28 mouse cellular contexts compared by ENCODE assay signal in genomic region chr3:98936446-98936845, GRCm38 (mm10). TPM values are rescaled to one million over a fixed set of nuclear protein-coding genes. Genes with fewer than 3 reads are reported as not detected.
"Had no signal": no experiment of that assay in that cellular context is flagged by ENCODE, and none has a peak within 500 bp of the region (broad histone marks: within the 10 kb centered on the region; RNA-seq: fewer than 3 reads in every experiment).

No protein-coding gene starts in this region.

- H3K27me3 ChIP-seq: hindbrain, embryonic 12.5 days; intestine, embryonic 15.5 days; liver, embryonic 15.5 days had no signal

- H3K4me1 ChIP-seq: intestine, embryonic 15.5 days; liver, embryonic 15.5 days had no signal

- H3K9ac ChIP-seq: heart, embryonic 12.5 days; hindbrain, embryonic 12.5 days; hindbrain, embryonic 14.5 days; intestine, embryonic 15.5 days; limb, embryonic 12.5 days; liver, embryonic 13.5 days; liver, embryonic 15.5 days; liver, postnatal 0 days had no signal

- H3K36me3 ChIP-seq: heart, embryonic 10.5 days; heart, embryonic 12.5 days; hindbrain, embryonic 10.5 days; hindbrain, embryonic 12.5 days; intestine, embryonic 15.5 days; limb, embryonic 10.5 days; limb, embryonic 12.5 days; liver, embryonic 13.5 days; liver, embryonic 15.5 days had no signal

- DNase-seq: gastrocnemius, adult 2 months; gastrocnemius, postnatal 10 days; gastrocnemius, postnatal 25 days; heart, adult 18-20 months; heart, postnatal 10 days; heart, postnatal 4 days; liver; liver, embryonic 13.5 days; liver, postnatal 0 days had no signal

- H3K4me3 ChIP-seq: gastrocnemius, adult 2 months; heart, embryonic 10.5 days; heart, embryonic 12.5 days; hindbrain, embryonic 10.5 days; hindbrain, embryonic 12.5 days; intestine, embryonic 15.5 days; layer of hippocampus, adult 2 months; left cerebral cortex, adult 2 months; limb, embryonic 10.5 days; limb, embryonic 12.5 days; liver, embryonic 13.5 days; liver, embryonic 15.5 days had no signal

- ATAC-seq: forebrain, embryonic 16.5 days; inflammation-experienced regulatory T-cells, adult 6 months; intestine, embryonic 15.5 days; intestine, postnatal 0 days; liver, postnatal 0 days had no signal

- H3K4me2 ChIP-seq: heart, embryonic 12.5 days; hindbrain, embryonic 12.5 days; hindbrain, embryonic 14.5 days; intestine, embryonic 15.5 days; limb, embryonic 12.5 days; liver, embryonic 11.5 days; liver, embryonic 13.5 days; liver, embryonic 15.5 days had no signal

- H3K9me3 ChIP-seq: heart, embryonic 10.5 days; heart, embryonic 12.5 days; hindbrain, embryonic 10.5 days; hindbrain, embryonic 12.5 days; intestine, embryonic 15.5 days; limb, embryonic 10.5 days; limb, embryonic 12.5 days; liver, embryonic 13.5 days; liver, embryonic 15.5 days had no signal

- H3K27ac ChIP-seq: gastrocnemius, adult 2 months; heart, embryonic 10.5 days; hindbrain, embryonic 10.5 days; hindbrain, embryonic 12.5 days; hindbrain, embryonic 14.5 days; intestine, embryonic 15.5 days; layer of hippocampus, adult 2 months; left cerebral cortex, adult 2 months; limb, embryonic 10.5 days; limb, embryonic 12.5 days; liver, embryonic 13.5 days; liver, embryonic 15.5 days had no signal

RNA-seq across cellular contexts. Expression of gene Hao2, which starts 43.4 kb away (rescaled TPM):
- polyA plus RNA-seq: forebrain, embryonic 16.5 days; frontal cortex, adult 2 months; heart, embryonic 14.5 days; heart, embryonic 16.5 days; hindbrain, embryonic 10.5 days; hindbrain, embryonic 12.5 days; hindbrain, embryonic 14.5 days; hindbrain, embryonic 16.5 days; inflammation-experienced regulatory T-cells, adult 6 months; limb, embryonic 10.5 days; limb, embryonic 12.5 days had no signal
